Mouse (Mus musculus) WW6 (cell line): ENCODE measurements around the gene Elane.

Source experiments
- DNase-seq: peaks from one replicate; pipeline ENCODE4 v3.0.0-alpha.2; 2013; ENCODE audit warnings: low read depth, low spot score

Elane gene

GRCm38 (mm10) chr10:79914948-79915596, 29.0 kb downstream of the Elane start:
- no peak for DNase-seq

- no peak for DNase-seq
These were observed 30.0 kb downstream of the Elane start for GRCm38 (mm10) chr10:79916081-79916480.

GRCm38 (mm10) chr10:79916808-79917531, 30.9 kb downstream of the Elane start, which contains the start of gene Kiss1r:
Gene Kiss1r, plus strand, starts transcription at chr10:79916971.
- DNase-seq = no peak

- DNase-seq = no peak
These were observed 31.6 kb downstream of the Elane start for GRCm38 (mm10) chr10:79917532-79918100.

- DNase-seq = no peak
These were observed 32.4 kb downstream of the Elane start for GRCm38 (mm10) chr10:79918231-79919078.

- no peak for DNase-seq
These were observed 33.3 kb downstream of the Elane start for GRCm38 (mm10) chr10:79919251-79919849.

- no peak for DNase-seq
These were observed 34.2 kb downstream of the Elane start for GRCm38 (mm10) chr10:79920056-79920890.

- no peak for DNase-seq
These were observed 35.0 kb downstream of the Elane start, which contains the start of gene R3hdm4 for GRCm38 (mm10) chr10:79920958-79921535. Gene R3hdm4, minus strand, starts transcription at chr10:79921208.

GRCm38 (mm10) chr10:79921572-79921971, 35.5 kb downstream of the Elane start:
- no peak for DNase-seq

- peak; percentile 72 for DNase-seq
These were observed 39.1 kb downstream of the Elane start for GRCm38 (mm10) chr10:79924998-79925784.

- DNase-seq = no peak
These were observed 39.9 kb downstream of the Elane start for GRCm38 (mm10) chr10:79925785-79926490.

- DNase-seq = peak; percentile 88
These were observed 40.7 kb downstream of the Elane start, which contains the start of gene Arid3a for GRCm38 (mm10) chr10:79926491-79927323. Gene Arid3a, plus strand, starts transcription at chr10:79927043.

GRCm38 (mm10) chr10:79927324-79928029, 41.4 kb downstream of the Elane start:
- DNase-seq = no peak

GRCm38 (mm10) chr10:79928030-79928694, 42.1 kb downstream of the Elane start:
- DNase-seq = no peak

GRCm38 (mm10) chr10:79928907-79929701, 43.1 kb downstream of the Elane start:
- no peak for DNase-seq
